Mouse (Mus musculus) E14TG2a.4 (cell line): ENCODE data around the gene Spef2.
"Not testable (repeated sequence)": the region's sequence is repeated elsewhere in the genome, so short reads cannot be mapped to it uniquely, and the experiment has no call there.

Experiments
- H3K27me3 ChIP-seq: 2 replicates; pipeline ENCODE4 v1.6.1; 2014; ENCODE audit warnings: low read length, control low read depth; ENCODE audit not compliant: insufficient read depth
- H3K36me3 ChIP-seq: 2 replicates; pipeline ENCODE4 v1.6.1; 2014; ENCODE audit warnings: low read length, control low read depth; ENCODE audit not compliant: insufficient read depth
- H3K4me1 ChIP-seq: replicated peaks from 2 replicates; pipeline ENCODE4 v1.6.1; 2014; ENCODE audit warnings: low read depth, low read length, control low read depth
- H3K4me3 ChIP-seq: replicated peaks from 2 replicates; pipeline ENCODE4 v1.5.1; 2014; ENCODE audit warnings: mild to moderate bottlenecking, low read length
- H3K9me3 ChIP-seq: 2 replicates; pipeline ENCODE4 v1.6.1; 2014; ENCODE audit warnings: low read length, control low read depth
- CTCF ChIP-seq: conservative IDR thresholded peaks from 2 replicates; pipeline ENCODE4 v1.5.1; 2014; ENCODE audit warnings: low read length
- NANOG ChIP-seq: IDR thresholded peaks from 2 replicates; pipeline ENCODE4 v1.6.1; 2014; ENCODE audit warnings: borderline replicate concordance, low read length, mixed read lengths
- POU5F1 ChIP-seq: IDR thresholded peaks from 2 replicates; pipeline ENCODE4 v1.6.1; 2014; ENCODE audit warnings: low read length, borderline replicate concordance

The Spef2 gene

GRCm38 (mm10) chr15:9690845-9691244 is 57.8 kb downstream of the Spef2 start:
- TF ChIP-seq NANOG, result no peak
- TF ChIP-seq CTCF, result no peak
- TF ChIP-seq POU5F1, result no peak
- no peaks in the 10 kb centered on the region for H3K4me1 ChIP-seq

GRCm38 (mm10) chr15:9690436-9690835 is 58.2 kb downstream of the Spef2 start:
- TF ChIP-seq CTCF, result no peak
- no peak for TF ChIP-seq NANOG
- no peak for TF ChIP-seq POU5F1
- no peak overlapping the region for H3K4me3 ChIP-seq
- no peaks in the 10 kb centered on the region for H3K9me3 ChIP-seq
- H3K4me1 ChIP-seq, result no peaks in the 10 kb centered on the region
- no peaks in the 10 kb centered on the region for H3K36me3 ChIP-seq
- H3K27me3 ChIP-seq, result no peaks in the 10 kb centered on the region

More at GRCm38 (mm10) chr15:9690845-9691244, 57.8 kb downstream of the Spef2 start:
- Histone ChIP-seq H3K27me3 (no peaks in the 10 kb centered on the region), H3K36me3 (no peaks in the 10 kb centered on the region), H3K4me3 (no peak overlapping the region), H3K9me3 (no peaks in the 10 kb centered on the region)

- no peaks in the 10 kb centered on the region for H3K27me3 ChIP-seq
- TF ChIP-seq NANOG, result no peak
- no peak for TF ChIP-seq CTCF
- no peak for TF ChIP-seq POU5F1
- H3K4me1 ChIP-seq, result no peaks in the 10 kb centered on the region
- H3K4me3 ChIP-seq, result no peak overlapping the region
- H3K36me3 ChIP-seq, result no peaks in the 10 kb centered on the region
- H3K9me3 ChIP-seq, result no peaks in the 10 kb centered on the region
Observed at GRCm38 (mm10) chr15:9683485-9683884, 65.2 kb downstream of the Spef2 start.

DNA sequence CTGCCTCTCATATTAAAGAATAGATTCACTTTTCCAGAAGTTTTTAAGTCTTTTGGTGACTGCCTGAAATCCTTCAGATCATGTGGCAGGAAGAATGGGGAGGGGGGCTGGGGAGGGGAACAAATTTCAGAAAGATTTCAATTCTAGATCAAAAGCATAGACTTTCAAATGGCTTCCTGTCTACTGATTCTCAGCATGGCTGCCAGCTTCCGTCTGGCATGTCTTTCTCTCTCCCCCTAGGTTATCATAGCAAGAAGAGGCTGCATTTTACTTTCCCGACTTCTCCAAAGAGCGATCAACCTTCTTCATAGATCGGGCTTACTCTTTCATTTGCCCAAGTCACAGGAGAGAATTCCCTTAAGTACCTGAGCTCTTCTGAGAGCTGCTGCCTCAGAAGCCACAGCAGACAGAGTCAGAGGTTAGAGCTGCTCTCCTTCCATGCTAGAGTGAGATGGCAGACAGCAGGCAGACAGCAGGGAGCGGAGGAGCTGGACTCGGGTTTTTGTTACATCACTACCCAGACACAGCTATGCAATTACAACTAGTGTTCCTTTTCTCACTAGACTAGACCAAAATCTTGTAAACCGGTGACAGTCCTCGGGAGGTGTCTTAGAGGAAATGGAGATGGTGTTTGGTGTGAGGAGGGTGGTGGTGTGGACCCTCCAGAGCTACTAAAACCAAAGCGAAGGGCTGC is 71.2 kb downstream of the Spef2 start:
- Histone ChIP-seq H3K9me3 (no peaks in the 10 kb centered on the region), H3K4me1 (no peaks in the 10 kb centered on the region), H3K4me3 (no peak overlapping the region), H3K27me3 (no peaks in the 10 kb centered on the region), H3K36me3 (no peaks in the 10 kb centered on the region)
- TF ChIP-seq CTCF, result no peak
- no peak for TF ChIP-seq NANOG
- TF ChIP-seq POU5F1, result no peak

- no peak overlapping the region for H3K4me3 ChIP-seq
- no peaks in the 10 kb centered on the region for H3K27me3 ChIP-seq
- no peaks in the 10 kb centered on the region for H3K9me3 ChIP-seq
- H3K36me3 ChIP-seq, result no peaks in the 10 kb centered on the region
- peaks cover 3% of the 10 kb centered on the region; the same call in 1 of the 2 replicates for H3K4me1 ChIP-seq
- TF ChIP-seq POU5F1 (no peak), CTCF (no peak), NANOG (no peak)
Observed at GRCm38 (mm10) chr15:9668575-9668974, 80.1 kb downstream of the Spef2 start.

- H3K4me1 ChIP-seq, H3K4me3 ChIP-seq, H3K27me3 ChIP-seq, H3K9me3 ChIP-seq, H3K36me3 ChIP-seq: not testable (repeated sequence)
Observed at GRCm38 (mm10) chr15:9664948-9665347, 83.7 kb downstream of the Spef2 start.

DNA sequence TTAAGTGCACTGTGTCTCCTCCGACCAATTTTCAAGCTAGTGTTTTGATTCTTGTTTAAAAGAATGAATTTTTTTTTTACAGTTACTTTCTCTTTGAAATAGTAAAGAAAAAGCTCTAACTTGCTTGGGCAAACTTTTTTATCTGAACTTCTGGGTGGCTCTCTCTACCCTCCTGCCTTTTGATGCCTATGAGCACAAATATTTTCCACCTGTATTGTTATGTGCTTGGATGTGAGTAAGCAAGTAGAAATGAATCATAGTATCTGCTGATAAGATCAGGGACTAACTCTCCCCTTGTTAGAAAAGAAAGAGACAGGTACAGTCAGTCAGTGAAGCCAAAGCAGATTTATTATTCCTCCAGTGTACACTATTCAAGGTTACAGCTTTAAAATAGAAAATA is 87.5 kb downstream of the Spef2 start:
- TF ChIP-seq POU5F1 (no peak), NANOG (no peak), CTCF (no peak)
- Histone ChIP-seq H3K27me3 (no peaks in the 10 kb centered on the region), H3K36me3 (no peaks in the 10 kb centered on the region), H3K9me3 (no peaks in the 10 kb centered on the region), H3K4me3 (no peak overlapping the region), H3K4me1 (no peaks in the 10 kb centered on the region)

DNA sequence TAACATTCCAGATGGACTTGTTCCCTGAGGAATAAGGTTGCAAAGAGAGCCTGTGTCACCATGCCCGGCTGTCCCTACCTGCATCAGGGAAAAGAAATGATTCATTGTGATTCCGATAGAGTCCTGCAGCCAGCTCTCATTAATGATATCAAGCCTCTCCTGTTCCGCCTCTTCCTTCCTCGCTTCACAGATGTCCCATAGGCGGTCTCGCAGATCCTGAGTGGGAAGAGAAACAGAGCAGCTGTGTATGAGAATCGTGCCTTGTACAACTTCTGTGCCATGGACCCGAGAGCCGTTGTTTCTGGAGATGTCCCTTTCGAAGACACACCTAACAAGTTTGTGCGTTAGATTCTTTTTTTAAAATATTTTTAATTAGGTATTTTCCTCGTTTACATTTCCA is 114.2 kb downstream of the Spef2 start:
- Histone ChIP-seq H3K36me3 (no peaks in the 10 kb centered on the region), H3K9me3 (peaks cover 5% of the 10 kb centered on the region; the same call in 1 of the 2 replicates), H3K27me3 (no peaks in the 10 kb centered on the region), H3K4me1 (no peaks in the 10 kb centered on the region), H3K4me3 (no peak overlapping the region)
- TF ChIP-seq CTCF (no peak), NANOG (no peak), POU5F1 (no peak)

- no peaks in the 10 kb centered on the region for H3K27me3 ChIP-seq
Observed at GRCm38 (mm10) chr15:9631657-9632056, 117.0 kb downstream of the Spef2 start.

More at GRCm38 (mm10) chr15:9631657-9632056, 117.0 kb downstream of the Spef2 start:
- TF ChIP-seq POU5F1, result no peak
- TF ChIP-seq CTCF, result no peak
- no peak for TF ChIP-seq NANOG
- Histone ChIP-seq H3K4me3 (no peak overlapping the region), H3K9me3 (peaks cover 5% of the 10 kb centered on the region; the same call in 1 of the 2 replicates), H3K36me3 (no peaks in the 10 kb centered on the region), H3K4me1 (no peaks in the 10 kb centered on the region)
